Mouse (Mus musculus): Measurements from ENCODE around the gene Smyd3.

Smyd3 gene

DNA sequence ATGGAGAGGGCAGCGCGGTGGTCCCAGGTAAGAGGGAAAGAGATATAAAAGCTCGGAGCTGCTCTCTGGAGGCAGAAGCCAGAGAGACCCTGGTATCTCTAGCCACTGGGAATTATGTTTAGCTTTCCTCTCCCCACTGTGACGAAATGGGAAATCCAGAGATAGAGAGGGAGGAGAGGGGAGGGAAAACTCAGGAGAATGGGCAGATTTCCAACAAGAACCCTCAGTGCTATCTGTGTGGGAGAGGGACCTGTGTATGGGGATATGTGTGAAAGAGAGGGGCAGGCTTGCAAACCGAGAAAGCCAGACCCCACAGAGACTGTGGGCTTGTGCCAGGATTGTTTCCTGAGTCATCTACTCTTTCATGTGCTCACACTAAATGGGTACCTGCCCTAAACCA lies 235.0 kb downstream of the Smyd3 start:
- no peak for DNase-seq

DNA sequence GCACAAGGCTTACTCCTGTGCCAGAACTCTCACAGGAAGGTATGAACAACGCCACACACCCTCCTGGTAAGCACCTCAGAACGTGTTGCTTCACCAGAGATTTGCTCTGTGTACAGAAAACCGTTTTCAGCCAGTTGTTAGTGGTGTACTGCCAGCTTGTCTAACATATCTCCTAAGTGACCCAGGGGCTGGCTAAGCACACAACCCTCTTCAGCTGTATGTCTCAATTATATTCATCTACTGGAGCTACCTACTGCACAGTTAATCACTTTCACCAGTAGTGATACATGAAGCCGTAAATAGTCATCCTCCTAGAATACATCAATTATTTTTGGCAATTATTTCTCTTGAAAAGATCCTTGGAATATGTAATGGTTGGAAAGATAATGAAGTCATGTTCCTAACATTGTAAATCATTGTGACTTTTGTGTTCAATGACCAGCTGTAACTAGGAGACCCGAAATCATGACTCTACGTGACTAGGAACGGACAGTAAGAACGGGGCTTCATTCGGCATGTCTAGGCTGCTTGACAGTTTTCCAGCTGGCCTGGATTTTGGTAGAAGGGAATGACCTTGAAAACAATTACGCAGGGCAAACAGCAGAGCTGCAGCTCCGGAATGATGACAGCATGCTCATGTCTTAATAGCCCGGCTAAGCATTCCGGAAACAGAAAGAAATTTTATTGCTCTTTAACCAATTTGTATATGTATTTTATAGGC lies 236.3 kb downstream of the Smyd3 start:
- DNase-seq: peak; percentile 31

DNA sequence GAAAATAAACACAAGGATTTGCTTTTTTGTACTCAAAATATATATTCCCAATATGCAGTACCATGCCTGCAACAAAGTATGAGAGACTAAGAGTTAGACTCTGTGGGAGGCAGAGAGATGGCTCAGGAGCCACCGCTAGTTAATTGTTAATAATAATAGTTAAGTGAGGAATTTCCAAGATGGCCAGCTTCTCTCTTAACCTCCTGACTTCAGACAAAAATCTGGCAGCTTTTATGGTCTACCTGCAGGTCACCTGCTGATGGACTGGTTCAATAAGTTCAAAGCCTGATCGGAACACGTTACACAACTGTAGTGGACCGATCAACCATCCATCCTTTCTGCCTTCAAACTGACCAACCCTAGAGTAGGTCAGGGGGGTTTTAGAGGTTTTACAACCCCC lies 238.7 kb downstream of the Smyd3 start:
- DNase-seq: no peak

DNA sequence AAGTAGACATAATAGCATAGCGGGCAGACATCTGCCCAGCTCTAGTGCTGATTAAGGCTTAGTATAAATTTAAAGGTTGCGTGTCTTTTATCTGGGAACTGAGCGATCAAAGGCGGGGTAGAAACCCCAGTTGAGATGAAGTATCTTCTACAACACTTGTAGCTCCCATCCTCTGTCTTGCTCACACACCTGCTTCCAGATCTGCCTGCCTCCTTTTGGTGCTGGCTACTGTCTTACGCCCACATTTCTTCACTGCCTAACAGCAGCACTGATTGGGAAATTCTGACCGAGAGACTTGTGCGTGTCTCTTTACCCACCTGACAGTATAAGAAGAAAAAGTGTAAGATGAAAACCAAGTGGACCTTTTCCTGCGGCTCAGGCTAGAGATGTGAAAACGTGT lies 240.5 kb downstream of the Smyd3 start:
- DNase-seq: no peak

DNA sequence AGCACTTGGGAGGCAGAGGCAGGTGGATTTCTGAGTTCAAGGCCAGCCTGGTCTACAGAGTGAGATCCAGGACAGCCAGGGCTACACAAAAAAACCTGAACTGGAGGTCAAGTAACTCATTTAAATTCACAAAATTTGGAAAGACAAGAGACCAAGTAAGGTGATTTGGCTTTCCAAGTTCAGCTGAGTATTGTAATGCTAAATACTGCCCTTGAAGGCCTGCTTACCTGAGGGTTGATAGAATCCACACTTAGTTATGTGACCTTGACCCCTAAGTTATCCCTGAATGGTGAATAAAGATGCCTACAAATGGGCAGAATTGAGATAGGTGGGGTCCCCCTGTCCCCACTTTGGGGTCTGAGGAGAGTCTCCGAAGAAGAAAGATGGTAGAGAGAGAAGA lies 241.0 kb downstream of the Smyd3 start:
- no peak for DNase-seq

DNA sequence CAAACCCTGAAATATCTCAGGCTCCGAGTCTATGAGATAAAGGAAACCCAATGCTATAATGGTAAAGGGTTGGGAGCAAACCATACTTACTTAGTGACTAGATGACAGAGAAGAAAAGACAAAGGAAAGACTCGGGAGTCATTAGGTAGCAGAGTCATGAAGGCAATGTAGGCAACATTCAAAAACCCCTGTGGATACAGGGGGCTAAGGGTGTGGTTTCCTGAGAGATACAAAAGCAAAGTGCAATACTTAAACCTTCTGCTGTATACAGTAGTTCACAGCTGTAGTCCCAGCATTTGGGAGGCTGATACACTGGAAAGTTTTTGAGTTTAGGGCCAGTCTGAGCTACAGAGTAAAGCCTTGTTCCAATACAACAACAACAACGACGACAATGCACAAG lies 244.9 kb downstream of the Smyd3 start:
- DNase-seq: no peak

DNA sequence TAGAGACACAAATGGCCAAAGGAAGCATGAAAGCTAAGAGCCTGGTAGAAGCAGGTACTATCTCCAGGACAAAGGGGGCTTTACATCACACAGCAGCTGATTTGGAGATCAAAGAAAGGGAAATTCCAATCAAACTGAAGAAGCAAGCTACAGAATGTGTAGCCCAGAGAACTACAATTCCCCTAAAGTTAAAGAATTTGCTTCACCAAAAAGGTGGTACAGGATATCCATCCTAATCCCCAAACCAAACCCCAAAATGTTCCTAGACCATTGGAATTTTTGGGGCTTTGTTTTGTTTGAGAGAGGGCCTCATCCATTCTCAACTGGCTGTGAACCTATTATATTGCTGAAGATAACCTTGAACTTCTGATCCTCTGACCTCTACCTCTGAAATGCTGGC lies 245.5 kb downstream of the Smyd3 start:
- no peak for DNase-seq

DNA sequence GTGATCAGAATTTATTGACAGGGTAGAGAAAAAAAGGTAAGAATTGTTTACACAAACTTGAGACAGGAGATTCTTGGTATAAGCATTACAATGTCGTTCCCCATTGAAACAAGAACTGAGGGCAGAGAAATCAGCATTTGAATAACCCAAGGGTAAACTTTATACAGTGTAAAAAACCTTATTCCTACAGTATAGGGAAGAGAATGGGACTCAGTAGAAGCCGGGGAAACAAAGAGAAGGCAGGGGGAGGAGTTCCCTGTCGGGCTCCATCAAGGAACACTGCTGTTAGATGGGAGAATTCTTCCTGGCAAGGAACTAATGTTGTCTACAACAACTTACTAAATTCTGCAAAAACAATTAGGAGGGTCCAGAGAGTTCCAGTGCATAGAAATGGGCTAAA lies 250.9 kb downstream of the Smyd3 start:
- DNase-seq: no peak

DNA sequence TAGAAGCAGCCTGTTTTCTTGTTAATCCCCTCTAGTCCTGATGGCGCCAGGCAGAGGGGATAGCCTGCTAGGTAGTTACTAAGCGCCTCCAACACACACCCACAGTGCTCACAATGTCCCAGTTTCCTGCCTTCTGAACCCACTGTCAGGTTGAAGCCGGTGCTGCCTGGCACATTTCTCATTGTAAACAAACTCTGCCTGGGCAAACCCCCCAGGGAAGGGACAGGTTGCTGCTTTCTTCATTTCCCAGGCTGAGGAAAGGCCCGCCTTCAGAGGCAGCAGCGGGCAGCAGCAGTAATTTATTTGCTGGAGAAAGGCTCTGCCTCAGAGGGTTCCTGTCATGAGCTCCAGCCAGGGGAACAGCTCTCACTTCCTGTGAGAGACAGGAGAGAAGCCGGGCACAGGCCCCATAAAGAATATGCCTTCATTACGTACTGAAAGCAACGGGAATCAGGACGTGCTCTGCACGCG lies 256.3 kb downstream of the Smyd3 start:
- DNase-seq: peak; percentile 30

DNA sequence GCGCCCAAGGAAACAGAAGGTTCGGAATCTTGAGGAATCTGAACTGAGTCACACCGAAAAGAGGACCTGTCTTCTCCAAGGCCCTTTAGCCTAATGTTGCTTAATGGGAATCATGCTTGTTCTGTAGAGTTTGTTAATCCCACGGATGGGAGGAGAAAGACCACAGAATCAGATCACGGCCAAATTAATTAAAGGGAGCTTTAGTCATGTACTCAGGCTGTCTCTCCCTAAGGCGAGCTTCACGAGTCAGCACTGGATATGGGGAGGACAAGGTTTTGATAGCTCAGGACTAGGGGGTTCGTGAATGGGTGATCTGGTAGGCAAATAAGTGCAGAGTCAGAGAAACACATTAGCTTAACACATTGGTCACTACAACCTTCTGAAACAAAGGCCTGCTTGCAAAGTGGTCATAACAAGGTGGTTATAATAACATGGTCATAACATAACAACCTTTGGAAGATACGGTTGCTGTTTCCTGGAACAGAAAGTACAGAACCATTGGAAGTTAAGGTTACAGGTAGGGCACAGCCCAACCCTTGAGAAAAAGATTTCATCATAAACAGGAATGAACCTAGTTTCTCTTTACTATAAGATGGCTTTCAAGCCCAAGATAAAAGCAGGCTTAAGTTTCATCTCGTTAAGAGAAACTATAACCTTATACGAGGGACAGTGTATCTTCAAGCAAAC lies 261.9 kb downstream of the Smyd3 start:
- DNase-seq: no peak

DNA sequence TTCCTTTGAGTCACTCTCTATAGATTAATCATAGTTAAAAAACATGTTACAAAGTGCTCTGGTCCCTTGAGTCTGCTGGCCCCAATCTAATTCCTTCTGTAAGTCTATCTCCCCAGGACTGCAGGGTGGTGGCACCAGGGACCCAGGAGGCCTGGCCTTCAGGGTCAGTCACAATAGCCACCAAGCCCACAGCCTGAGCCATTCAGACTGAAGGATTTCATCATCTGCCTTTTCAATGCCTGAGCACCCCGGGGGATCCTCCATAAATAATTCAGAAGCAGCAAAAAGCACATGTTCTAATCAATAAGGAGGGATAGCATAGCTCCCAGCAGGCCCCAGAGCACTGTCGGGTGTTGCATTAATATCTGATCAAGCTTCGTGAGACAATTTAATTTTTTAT lies 263.3 kb downstream of the Smyd3 start:
- DNase-seq: no peak

DNA sequence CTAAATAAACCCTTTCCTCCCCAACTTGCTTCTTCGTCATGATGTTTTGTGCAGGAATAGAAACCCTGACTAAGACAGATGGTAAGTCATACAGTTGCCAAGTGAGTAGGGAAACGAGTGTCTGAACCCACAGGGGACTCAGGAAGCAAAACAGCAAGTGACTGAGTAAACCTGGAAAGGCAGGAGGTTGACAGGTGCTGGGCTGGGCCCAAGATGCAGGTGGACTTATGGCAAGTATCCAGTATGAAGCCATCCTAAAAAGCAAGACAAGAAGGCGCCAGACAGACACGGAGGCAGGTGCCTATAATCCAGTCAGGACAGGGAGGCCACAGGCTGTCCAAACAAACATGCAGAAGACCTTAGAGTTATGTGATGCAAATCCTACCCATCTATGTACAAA lies 265.2 kb downstream of the Smyd3 start:
- DNase-seq: no peak

DNA sequence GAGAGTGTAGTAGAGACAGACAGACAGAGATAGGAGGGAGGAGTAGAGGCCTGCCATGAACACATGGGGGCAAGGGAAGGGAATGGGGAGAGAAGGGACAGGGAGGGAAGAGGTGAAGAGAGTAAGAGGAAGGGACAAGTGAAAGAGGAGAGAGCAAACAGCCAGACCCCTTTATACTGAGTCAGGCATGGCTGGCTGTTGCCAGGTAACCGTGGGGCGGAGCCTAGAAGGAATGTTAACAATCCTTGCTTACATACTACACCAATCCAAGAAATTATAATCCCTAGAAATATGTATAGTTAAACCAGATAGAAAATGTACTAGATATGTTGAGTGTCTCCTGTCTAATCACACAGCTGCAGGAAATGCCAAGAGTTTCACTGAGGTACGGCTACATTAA lies 267.5 kb downstream of the Smyd3 start:
- DNase-seq: no peak

DNA sequence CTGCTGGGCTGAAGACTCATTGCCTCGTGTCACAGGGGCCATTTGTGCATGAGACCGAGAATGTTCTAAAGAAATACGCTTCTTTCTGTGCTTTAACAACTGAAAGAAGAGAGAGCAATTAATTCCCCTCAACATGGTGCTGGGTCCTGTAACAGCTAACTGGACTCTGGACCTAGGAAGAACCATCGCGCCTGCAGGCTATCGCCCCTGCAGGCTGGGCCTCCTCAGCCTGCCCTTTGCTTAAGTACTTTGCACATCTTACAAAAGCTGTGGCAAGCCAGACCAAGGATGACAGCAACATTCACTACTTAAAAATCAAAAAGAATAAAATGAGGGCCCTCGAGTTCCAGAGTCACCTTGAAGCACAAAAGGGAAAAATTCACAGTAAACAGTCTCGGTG lies 274.3 kb downstream of the Smyd3 start:
- DNase-seq: no peak

DNA sequence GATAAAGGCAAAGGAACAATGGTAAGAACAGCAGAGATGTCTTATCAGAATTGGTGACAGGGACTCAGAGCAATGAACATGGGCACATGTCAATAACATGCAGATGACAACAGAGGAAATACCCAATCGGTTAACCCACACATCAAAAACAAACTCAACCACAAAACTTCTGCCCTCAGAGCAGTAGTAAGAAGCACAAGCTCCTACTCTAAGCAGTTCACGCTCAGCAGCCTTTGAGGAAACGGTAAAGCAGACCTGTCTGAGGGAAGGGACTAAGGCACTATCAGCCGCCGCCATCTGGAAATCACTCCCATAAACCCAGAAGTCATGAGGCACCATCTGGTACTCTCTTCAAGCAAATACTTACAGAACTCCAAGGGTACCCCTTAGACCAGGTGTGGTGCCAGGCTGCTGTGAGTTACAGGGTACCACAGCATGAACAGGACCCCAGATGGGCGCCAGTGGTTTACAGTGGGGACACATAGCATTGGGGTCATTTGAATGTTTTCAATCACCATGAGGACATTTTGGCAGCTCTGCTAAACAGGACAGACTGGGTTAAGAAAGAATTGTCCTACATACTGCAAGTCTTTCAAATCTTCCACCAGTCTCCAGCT lies 277.1 kb downstream of the Smyd3 start:
- no peak for DNase-seq

DNA sequence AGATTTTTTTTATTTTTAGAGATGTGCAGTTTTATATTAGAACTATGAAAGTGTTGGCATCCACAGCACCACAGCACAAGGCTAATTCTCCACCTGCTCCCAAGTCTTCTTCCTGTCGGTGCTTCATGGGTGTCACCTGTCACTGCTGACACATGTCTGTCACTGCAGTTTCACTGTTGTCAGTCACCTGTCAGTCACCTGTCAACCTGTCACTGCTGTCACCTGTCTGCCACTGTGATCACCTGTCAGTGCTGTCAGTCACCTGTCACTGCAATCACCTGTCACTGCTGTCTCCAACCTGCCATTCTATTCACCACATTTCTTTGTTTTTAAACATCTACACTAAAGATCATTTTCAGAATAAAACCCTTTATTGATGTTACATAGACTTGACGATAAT lies 279.2 kb downstream of the Smyd3 start:
- DNase-seq: no peak

DNA sequence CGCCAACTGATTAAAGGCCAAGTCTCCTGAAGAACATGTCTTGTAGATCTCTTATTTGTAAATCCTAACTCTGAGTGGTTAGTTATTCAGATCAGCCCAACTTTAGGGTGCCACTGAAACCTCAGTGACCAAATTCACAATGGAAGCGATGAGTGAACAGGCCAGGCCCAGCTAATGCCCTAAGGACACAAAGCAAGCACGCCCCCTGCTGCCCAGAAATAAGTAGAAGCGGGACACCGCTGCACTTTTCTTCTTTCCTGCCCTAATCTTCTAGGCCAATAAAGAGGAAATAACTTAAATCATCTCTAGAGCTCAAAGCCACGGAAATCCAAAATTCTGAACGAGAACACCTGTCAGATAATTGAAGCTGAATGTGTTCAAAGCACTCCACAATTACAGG lies 279.9 kb downstream of the Smyd3 start:
- DNase-seq: peak; percentile 29

DNA sequence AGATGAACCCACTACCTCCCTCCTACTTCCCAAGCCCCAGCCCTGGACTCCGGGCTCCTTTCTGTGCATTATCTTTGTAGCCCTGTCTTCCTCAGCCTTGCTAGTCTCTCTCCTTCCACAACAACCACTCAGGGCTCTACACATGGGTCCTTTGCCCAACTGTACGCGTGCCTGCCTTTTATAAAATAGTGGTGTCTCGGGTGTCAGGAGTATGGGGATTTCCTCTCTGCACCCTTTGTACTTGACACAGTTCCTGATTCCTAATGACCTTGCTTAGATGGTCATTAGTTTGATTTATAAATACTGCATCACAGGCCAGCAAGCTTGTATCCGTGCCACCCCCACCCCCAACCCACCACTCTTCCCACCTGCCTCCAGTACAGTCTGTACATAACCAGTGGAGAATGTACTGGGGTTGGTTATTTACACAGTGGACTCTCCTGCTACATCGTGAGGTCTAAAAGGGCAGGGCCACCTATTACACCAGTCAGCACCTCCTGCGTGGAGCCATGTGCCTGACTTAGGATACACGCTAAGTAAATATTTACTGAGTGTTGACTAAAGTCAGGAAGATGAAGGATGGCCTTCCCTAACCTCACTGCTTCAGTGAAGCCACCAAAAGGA lies 281.5 kb downstream of the Smyd3 start:
- DNase-seq: no peak

DNA sequence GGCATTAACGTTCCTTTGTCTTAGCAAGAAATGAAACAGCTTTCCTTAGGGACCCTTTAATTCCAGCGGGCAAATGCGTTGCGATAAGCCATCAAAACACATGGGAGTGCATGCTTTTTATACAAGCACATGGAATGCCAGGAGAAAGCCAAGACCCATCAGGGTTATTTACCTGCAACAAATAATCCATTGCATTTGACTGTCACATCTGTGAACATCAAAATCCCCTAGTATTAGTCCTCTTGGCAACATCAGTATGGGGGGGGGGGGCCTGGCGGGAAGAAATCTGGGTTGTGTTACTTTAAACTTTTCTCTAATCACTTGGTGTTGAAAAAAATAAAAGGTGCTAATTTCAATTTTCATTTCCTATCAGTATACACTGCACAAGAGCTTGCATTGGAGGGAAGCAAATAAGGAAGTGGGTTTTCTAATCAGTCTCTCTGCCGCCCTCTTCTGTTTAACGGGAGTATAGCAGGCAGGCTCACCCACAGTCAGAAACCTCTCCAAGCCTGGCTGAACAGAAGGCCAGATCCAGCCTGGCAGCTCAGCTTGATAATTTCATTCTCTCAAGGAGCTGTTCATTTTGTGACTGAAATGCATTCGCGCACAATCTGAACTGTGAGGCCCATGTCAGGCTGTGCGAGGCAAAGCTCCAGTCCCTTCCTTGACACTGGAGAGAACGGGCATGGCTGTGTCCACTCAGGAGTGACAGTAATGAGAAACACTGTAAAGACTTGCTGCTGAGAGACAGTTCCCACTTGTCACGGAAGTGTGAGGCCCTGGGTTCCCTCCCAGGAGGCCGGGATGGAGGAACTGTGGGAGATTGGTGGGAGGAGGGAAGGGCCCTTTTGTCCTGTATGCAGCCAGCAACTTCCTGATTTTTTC lies 285.8 kb downstream of the Smyd3 start:
- peak; percentile 88 for DNase-seq

DNA sequence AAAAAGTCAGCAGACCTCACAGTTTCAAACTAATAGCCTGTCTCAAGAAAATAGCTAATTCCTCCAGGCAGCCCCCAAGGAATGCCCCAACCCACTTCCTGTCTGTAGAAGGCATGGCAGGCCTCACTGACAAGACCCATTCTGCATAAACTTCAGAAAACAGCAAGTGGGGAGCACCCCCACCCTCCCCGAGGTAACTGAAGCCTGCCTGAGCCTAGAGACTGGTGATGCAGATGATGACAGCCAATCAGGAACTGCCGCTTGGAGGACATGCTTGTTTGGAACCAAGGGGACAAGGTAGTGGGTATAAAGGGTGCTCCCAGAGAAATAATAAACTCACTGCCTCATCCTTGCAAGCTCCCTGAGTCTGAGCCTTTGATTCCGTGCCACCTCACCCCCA lies 288.3 kb downstream of the Smyd3 start:
- DNase-seq: no peak

DNA sequence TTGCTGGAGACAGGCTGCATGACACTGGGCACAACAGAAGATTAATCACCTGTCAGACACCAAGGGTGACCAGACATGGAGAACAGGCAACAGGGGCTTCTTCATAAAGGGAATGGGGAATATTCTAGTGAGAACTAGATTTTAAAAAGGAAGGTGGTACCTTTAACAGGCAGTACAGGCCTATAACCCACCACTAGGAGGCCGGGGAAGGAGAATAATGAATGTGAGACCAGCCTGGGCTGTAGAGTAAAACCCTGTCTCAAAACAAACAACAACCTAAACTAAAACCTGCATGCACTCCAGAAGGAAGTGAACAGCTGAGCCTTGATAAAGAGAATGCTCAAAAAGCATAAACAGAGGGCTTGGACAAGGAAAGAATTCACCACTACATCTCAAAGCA lies 297.6 kb downstream of the Smyd3 start:
- no peak for DNase-seq

DNA sequence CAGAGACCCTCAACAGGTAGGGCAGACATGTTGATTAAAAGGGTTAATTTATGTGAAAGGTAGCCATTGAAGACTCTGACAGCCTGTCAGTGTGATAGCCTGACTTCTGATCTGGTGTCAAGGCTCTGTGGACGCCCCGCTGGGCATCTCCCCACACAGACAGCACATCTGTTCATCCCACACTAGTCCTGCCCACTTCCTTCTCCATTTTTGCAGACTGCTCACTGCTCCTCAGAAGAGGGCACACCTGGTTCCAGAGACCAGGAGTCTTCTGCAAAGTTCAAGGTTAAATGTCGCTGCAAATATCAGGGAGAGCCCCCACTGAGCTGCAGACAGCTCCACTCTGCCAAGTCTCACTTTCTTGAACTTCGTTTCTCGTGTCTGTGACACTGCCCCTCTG lies 299.8 kb downstream of the Smyd3 start:
- no peak for DNase-seq

DNA sequence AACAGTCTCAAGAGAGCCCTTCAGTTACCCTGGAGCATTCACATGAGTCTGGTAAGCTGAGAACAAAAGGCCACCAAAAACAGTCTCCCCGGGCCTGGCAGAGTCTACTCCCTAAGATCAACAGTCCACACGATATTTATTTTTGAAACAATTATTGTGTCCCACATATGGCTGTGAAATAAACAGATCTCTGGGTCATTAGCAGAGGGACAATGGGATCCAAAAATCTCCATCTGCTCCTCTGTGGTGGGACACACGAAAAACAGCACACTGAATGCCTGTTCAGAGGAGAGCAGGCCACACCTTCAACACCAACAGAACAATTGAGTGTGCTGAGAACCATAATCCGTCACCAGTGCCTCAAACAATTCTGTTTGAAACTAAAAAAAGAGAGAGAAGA lies 300.8 kb downstream of the Smyd3 start:
- peak; percentile 65 for DNase-seq
